Mouse (Mus musculus): Measurements from ENCODE around the gene Slc25a28.

- TF ChIP-seq CTCF (IDR thresholded peaks at IDR 0.05; ENCODE audit: low read depth) (no peak), EP300 (optimal IDR thresholded peaks at IDR 0.05) (no peak)
Measured at GRCm38 (mm10) chr19:43697666-43698370, 23.1 kb upstream of the Slc25a28 start.

Measured in stomach, postnatal 0 days (tissue).